Mouse (Mus musculus): ENCODE data around the gene Zswim3. TPM values are rescaled to one million over a fixed set of nuclear protein-coding genes. Genes with fewer than 3 reads are reported as not detected.
A peak's percentile ranks its signal among the peaks of the same experiment; 100 is the strongest.
"Not testable (repeated sequence)": the region's sequence is repeated elsewhere in the genome, so short reads cannot be mapped to it uniquely, and the experiment has no call there.

Zswim3 gene
- polyA plus RNA-seq, 1 experiment from 2014 or later = 7.2 TPM

- Histone ChIP-seq H3K4me2 (peak within 1 kb of the TSS; percentile 98), H3K9me3 (replicated peaks; ENCODE audit: control insufficient read depth, low read length) (no peaks in the 10 kb centered on the region), H3K27me3 (ENCODE audit: control insufficient read depth, insufficient read depth, low read length) (no peaks in the 10 kb centered on the region), H3K4me3 (ENCODE audit: low read depth, low read length) (peak within 1 kb of the TSS; percentile 72), H3K27ac (ENCODE audit: low read depth, low read length) (peak within 1 kb of the TSS; percentile 97), H3K36me3 (ENCODE audit: control insufficient read depth, insufficient read depth, low read length) (peaks cover 10% of the 10 kb centered on the region), H3K9ac (ENCODE audit: low read depth, low read length) (peak within 1 kb of the TSS; percentile 96), H3K4me1 (ENCODE audit: control insufficient read depth, insufficient read depth, low read length) (peaks cover 10% of the 10 kb centered on the region)
- ATAC-seq (replicated peaks; ENCODE audit: insufficient number of reproducible peaks, low FRiP score, low TSS enrichment) = peak; percentile 76
- under 1% methylated on average over 31 of the region's 31 CpGs for WGBS (ENCODE audit: insufficient replicate concordance)
Observed at GRCm38 (mm10) chr2:164833314-164833959, 28.5 kb downstream of the Zswim3 start, which contains the start of gene Neurl2. Gene Neurl2, minus strand, starts transcription at chr2:164833456.

DNA sequence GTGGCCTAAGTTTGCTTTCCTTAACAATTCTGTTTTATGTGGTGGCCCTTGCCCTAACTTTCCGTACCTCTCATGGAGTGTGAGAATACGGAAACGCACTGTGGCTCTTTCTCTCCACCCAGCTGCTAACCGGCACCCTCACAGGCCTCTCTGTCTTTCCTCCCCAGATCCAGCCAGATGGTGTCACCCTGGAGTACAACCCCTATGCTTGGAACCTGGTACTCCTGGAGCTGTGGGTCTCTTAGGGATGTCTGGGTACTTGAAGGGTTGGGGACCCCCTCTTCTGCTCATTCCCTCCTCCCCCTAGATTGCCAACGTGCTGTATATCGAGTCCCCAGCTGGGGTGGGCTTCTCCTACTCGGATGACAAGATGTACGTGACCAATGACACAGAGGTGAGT is 29.6 kb downstream of the Zswim3 start:
- Histone ChIP-seq H3K4me1 (ENCODE audit: control insufficient read depth, insufficient read depth, low read length) (peaks cover 10% of the 10 kb centered on the region), H3K9ac (ENCODE audit: low read depth, low read length) (peak overlapping the region; percentile 96), H3K27ac (ENCODE audit: low read depth, low read length) (no peak overlapping the region), H3K36me3 (ENCODE audit: control insufficient read depth, insufficient read depth, low read length) (peaks cover 16% of the 10 kb centered on the region), H3K4me3 (ENCODE audit: low read depth, low read length) (peak overlapping the region; percentile 72), H3K27me3 (ENCODE audit: control insufficient read depth, insufficient read depth, low read length) (no peaks in the 10 kb centered on the region), H3K4me2 (peak overlapping the region; percentile 98), H3K9me3 (replicated peaks; ENCODE audit: control insufficient read depth, low read length) (no peaks in the 10 kb centered on the region)
- 43% methylated on average over 8 of the region's 8 CpGs for WGBS (ENCODE audit: insufficient replicate concordance)
- ATAC-seq (replicated peaks; ENCODE audit: insufficient number of reproducible peaks, low FRiP score, low TSS enrichment) = no peak

DNA sequence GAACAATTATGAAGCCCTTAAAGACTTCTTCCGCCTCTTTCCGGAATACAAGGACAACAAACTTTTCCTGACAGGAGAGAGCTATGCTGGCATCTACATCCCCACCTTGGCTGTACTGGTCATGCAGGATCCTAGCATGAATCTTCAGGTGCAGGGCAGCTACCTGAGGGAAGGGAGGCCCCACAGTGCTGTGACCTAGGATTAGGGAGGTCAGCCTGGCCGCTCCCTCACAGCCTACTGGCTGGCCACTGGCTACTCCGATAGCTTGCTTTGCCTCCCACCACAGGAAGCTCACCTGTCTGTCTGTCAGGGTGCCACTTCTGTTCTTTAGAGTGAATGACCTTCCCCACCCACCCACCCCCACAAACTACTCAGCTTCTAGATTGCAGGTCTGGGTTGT is 30.3 kb downstream of the Zswim3 start:
- Histone ChIP-seq H3K27ac (ENCODE audit: low read depth, low read length) (no peak overlapping the region), H3K36me3 (ENCODE audit: control insufficient read depth, insufficient read depth, low read length) (peaks cover 16% of the 10 kb centered on the region), H3K9ac (ENCODE audit: low read depth, low read length) (no peak overlapping the region), H3K4me3 (ENCODE audit: low read depth, low read length) (no peak overlapping the region), H3K9me3 (replicated peaks; ENCODE audit: control insufficient read depth, low read length) (no peaks in the 10 kb centered on the region), H3K27me3 (ENCODE audit: control insufficient read depth, insufficient read depth, low read length) (no peaks in the 10 kb centered on the region), H3K4me2 (no peak overlapping the region), H3K4me1 (ENCODE audit: control insufficient read depth, insufficient read depth, low read length) (peaks cover 10% of the 10 kb centered on the region)
- 84% methylated on average over 4 of the region's 4 CpGs for WGBS (ENCODE audit: insufficient replicate concordance)
- no peak for ATAC-seq (replicated peaks; ENCODE audit: insufficient number of reproducible peaks, low FRiP score, low TSS enrichment)

DNA sequence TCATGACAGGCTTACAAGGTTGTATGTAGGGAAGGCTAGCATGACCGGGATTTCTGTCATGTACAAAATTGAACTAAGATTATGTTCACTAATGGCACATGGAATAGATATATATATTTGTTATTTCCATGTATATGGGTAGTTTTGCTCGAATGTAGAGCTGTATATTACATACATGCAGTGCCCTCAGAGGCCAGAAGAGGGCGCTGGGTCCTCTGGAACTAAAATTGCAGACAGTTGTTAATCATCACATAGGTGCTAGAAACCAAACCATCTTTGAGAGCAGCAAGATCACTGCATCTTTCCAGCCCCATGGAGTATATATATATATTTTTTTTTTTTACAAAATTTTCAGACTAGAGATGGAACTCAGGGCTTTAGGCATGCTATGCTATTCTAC is 40.9 kb downstream of the Zswim3 start:
- Histone ChIP-seq H3K4me2 (no peak overlapping the region), H3K4me1 (ENCODE audit: control insufficient read depth, insufficient read depth, low read length) (no peaks in the 10 kb centered on the region), H3K9ac (ENCODE audit: low read depth, low read length) (no peak overlapping the region), H3K9me3 (replicated peaks; ENCODE audit: control insufficient read depth, low read length) (no peaks in the 10 kb centered on the region), H3K27ac (ENCODE audit: low read depth, low read length) (no peak overlapping the region), H3K27me3 (ENCODE audit: control insufficient read depth, insufficient read depth, low read length) (peaks cover 3% of the 10 kb centered on the region; the same call in 1 of the 2 replicates), H3K4me3 (ENCODE audit: low read depth, low read length) (no peak overlapping the region), H3K36me3 (ENCODE audit: control insufficient read depth, insufficient read depth, low read length) (no peaks in the 10 kb centered on the region)
- WGBS (ENCODE audit: insufficient replicate concordance) = 44% methylated on average over 3 of the region's 3 CpGs
- no peak for ATAC-seq (replicated peaks; ENCODE audit: insufficient number of reproducible peaks, low FRiP score, low TSS enrichment)

DNA sequence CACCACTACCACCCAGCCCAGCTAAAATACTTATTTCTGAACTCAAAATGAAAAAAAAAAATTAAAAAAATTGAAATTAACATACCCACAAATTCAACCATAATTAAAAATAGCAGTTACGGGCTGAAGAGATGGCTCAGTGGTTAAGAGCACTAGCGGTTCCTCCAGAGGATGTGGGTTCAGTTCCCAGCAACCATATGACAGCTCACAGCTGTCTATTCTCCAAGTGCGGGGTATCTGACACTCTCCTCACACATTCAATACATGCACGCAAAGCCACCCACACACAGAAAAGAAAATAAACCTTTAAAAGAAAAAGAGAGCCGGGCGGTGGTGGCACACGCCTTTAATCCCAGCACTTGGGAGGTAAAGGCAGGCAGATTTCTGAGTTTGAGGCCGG is 45.2 kb downstream of the Zswim3 start:
- WGBS (ENCODE audit: insufficient replicate concordance) = 76% methylated on average over 8 of the region's 8 CpGs
- no peak overlapping the region for H3K9ac ChIP-seq (ENCODE audit: low read depth, low read length)
- no peak overlapping the region for H3K27ac ChIP-seq (ENCODE audit: low read depth, low read length)
- H3K4me1 ChIP-seq (ENCODE audit: control insufficient read depth, insufficient read depth, low read length) = no peaks in the 10 kb centered on the region
- H3K4me2 ChIP-seq = no peak overlapping the region
- no peaks in the 10 kb centered on the region for H3K36me3 ChIP-seq (ENCODE audit: control insufficient read depth, insufficient read depth, low read length)
- H3K27me3 ChIP-seq (ENCODE audit: control insufficient read depth, insufficient read depth, low read length) = peaks cover 15% of the 10 kb centered on the region
- H3K9me3 ChIP-seq (replicated peaks; ENCODE audit: control insufficient read depth, low read length) = no peaks in the 10 kb centered on the region
- ATAC-seq (replicated peaks; ENCODE audit: insufficient number of reproducible peaks, low FRiP score, low TSS enrichment) = no peak
- H3K4me3 ChIP-seq (ENCODE audit: low read depth, low read length) = no peak overlapping the region

- not testable (repeated sequence) for H3K9ac ChIP-seq (ENCODE audit: low read depth, low read length); ATAC-seq (replicated peaks; ENCODE audit: insufficient number of reproducible peaks, low FRiP score, low TSS enrichment); H3K27ac ChIP-seq (ENCODE audit: low read depth, low read length); H3K4me2 ChIP-seq; H3K9me3 ChIP-seq (replicated peaks; ENCODE audit: control insufficient read depth, low read length); H3K36me3 ChIP-seq (ENCODE audit: control insufficient read depth, insufficient read depth, low read length); H3K4me3 ChIP-seq (ENCODE audit: low read depth, low read length)
- 75% methylated on average over 5 of the region's 5 CpGs for WGBS (ENCODE audit: insufficient replicate concordance)
- Histone ChIP-seq H3K27me3 (ENCODE audit: control insufficient read depth, insufficient read depth, low read length) (peaks cover 53% of the 10 kb centered on the region), H3K4me1 (ENCODE audit: control insufficient read depth, insufficient read depth, low read length) (peaks cover 17% of the 10 kb centered on the region)
Observed at GRCm38 (mm10) chr2:164855572-164855971, 50.7 kb downstream of the Zswim3 start.

DNA sequence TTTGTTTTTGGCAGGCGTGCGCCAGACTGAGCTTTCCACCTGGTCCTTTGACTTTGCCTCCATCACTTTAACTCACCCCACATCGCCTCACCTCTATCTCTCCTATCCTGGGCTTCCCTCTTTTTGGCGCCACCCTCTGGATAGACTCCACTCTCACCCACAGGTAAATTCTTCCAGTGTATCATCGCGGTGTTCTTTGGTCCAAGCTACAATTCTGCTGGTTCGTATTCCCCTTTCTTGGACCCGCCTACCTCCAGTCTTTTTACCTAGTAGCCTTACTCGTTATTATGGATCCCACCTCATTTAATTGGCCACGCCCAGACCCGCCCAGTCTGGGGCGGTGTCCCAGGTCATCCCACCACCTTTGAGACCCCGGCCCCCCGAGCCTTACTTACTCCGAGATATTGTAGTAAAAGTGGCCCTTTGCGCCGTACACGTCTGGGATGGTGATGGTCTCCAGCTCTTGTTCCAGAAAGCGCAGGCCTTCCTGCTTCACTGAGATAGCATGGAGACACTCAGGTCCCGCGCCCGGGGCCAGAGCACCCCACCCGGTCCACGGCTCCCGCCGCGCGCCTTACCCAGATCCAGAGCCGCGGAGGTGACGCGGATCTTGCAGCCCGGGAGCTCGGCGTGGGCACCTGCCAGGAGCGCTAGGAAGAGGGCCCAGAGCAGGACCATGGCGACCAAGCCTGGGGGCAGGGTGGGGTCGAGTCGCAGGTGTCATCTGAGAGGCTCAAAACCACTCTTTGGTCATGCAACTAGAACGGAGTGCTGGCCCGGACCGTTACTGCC is 51.6 kb downstream of the Zswim3 start:
- Histone ChIP-seq H3K36me3 (ENCODE audit: control insufficient read depth, insufficient read depth, low read length) (no peaks in the 10 kb centered on the region), H3K9ac (ENCODE audit: low read depth, low read length) (peak overlapping the region; percentile 23), H3K9me3 (replicated peaks; ENCODE audit: control insufficient read depth, low read length) (no peaks in the 10 kb centered on the region), H3K27ac (ENCODE audit: low read depth, low read length) (no peak overlapping the region), H3K4me1 (ENCODE audit: control insufficient read depth, insufficient read depth, low read length) (peaks cover 17% of the 10 kb centered on the region), H3K4me3 (ENCODE audit: low read depth, low read length) (peak overlapping the region; percentile 48), H3K27me3 (ENCODE audit: control insufficient read depth, insufficient read depth, low read length) (peaks cover 53% of the 10 kb centered on the region), H3K4me2 (peak overlapping the region; percentile 96)
- WGBS (ENCODE audit: insufficient replicate concordance) = under 1% methylated on average over 42 of the region's 42 CpGs
- ATAC-seq (replicated peaks; ENCODE audit: insufficient number of reproducible peaks, low FRiP score, low TSS enrichment) = no peak

- H3K27ac ChIP-seq (ENCODE audit: low read depth, low read length) = no peak within 1 kb of the TSS
- H3K36me3 ChIP-seq (ENCODE audit: control insufficient read depth, insufficient read depth, low read length) = no peaks in the 10 kb centered on the region
- WGBS (ENCODE audit: insufficient replicate concordance) = under 1% methylated on average over 40 of the region's 47 CpGs
- H3K9ac ChIP-seq (ENCODE audit: low read depth, low read length) = peak within 1 kb of the TSS; percentile 23
- H3K4me3 ChIP-seq (ENCODE audit: low read depth, low read length) = peak within 1 kb of the TSS; percentile 48
- H3K9me3 ChIP-seq (replicated peaks; ENCODE audit: control insufficient read depth, low read length) = no peaks in the 10 kb centered on the region
- H3K27me3 ChIP-seq (ENCODE audit: control insufficient read depth, insufficient read depth, low read length) = peaks cover 48% of the 10 kb centered on the region
- peak; percentile 47; the same call in 1 of the 2 replicates for ATAC-seq (replicated peaks; ENCODE audit: insufficient number of reproducible peaks, low FRiP score, low TSS enrichment)
- H3K4me2 ChIP-seq = peak within 1 kb of the TSS; percentile 96
- H3K4me1 ChIP-seq (ENCODE audit: control insufficient read depth, insufficient read depth, low read length) = peaks cover 19% of the 10 kb centered on the region
Observed at GRCm38 (mm10) chr2:164857101-164857821, 52.4 kb downstream of the Zswim3 start, which contains the start of gene Pltp. Gene Pltp, minus strand, starts transcription at chr2:164857711.

Measured in heart, embryonic 11.5 days (tissue).